Mouse (Mus musculus): Measurements from ENCODE around the gene Slc8a2.

Gene Slc8a2

GRCm38 (mm10) chr7:16129421-16129845 lies at the start of gene Slc8a2:
Slc8a2 (plus strand) TSS chr7:16129826.
- peak; percentile 90 for DNase-seq

GRCm38 (mm10) chr7:16079947-16080346 lies 49.7 kb upstream of the Slc8a2 start:
- DNase-seq = peak; percentile 32

- DNase-seq = no peak
These were observed 49.0 kb upstream of the Slc8a2 start for GRCm38 (mm10) chr7:16080581-16080980.

- DNase-seq = no peak
These were observed 46.3 kb upstream of the Slc8a2 start for GRCm38 (mm10) chr7:16083361-16083760.

- no peak for DNase-seq
These were observed 42.0 kb upstream of the Slc8a2 start for GRCm38 (mm10) chr7:16087587-16087986.

GRCm38 (mm10) chr7:16094592-16094991 lies 35.0 kb upstream of the Slc8a2 start:
- no peak for DNase-seq

GRCm38 (mm10) chr7:16098021-16099017 lies 31.3 kb upstream of the Slc8a2 start, which contains the start of gene Napa:
Napa (plus strand) TSS chr7:16098458.
- peak; percentile 99 for DNase-seq

GRCm38 (mm10) chr7:16099901-16100300 lies 29.7 kb upstream of the Slc8a2 start:
- no peak for DNase-seq

GRCm38 (mm10) chr7:16101081-16101480 lies 28.5 kb upstream of the Slc8a2 start:
- no peak for DNase-seq

- DNase-seq = peak; percentile 61
These were observed 27.7 kb upstream of the Slc8a2 start for GRCm38 (mm10) chr7:16101726-16102475.

GRCm38 (mm10) chr7:16102686-16103226 lies 26.9 kb upstream of the Slc8a2 start:
- no peak for DNase-seq

- DNase-seq = peak; percentile 46
These were observed 25.9 kb upstream of the Slc8a2 start for GRCm38 (mm10) chr7:16103760-16104159.

GRCm38 (mm10) chr7:16104611-16105388 lies 24.8 kb upstream of the Slc8a2 start:
- no peak for DNase-seq

- DNase-seq = no peak
These were observed 20.6 kb upstream of the Slc8a2 start for GRCm38 (mm10) chr7:16108886-16109542.

- DNase-seq = no peak
These were observed 19.5 kb upstream of the Slc8a2 start for GRCm38 (mm10) chr7:16110158-16110557.

- DNase-seq = no peak
These were observed 18.1 kb upstream of the Slc8a2 start for GRCm38 (mm10) chr7:16111284-16112090.

GRCm38 (mm10) chr7:16116418-16116817 lies 13.2 kb upstream of the Slc8a2 start:
- DNase-seq = no peak

GRCm38 (mm10) chr7:16117100-16117499 lies 12.5 kb upstream of the Slc8a2 start:
- no peak for DNase-seq

GRCm38 (mm10) chr7:16119569-16120261 lies 9.9 kb upstream of the Slc8a2 start, which contains the start of gene Kptn:
Kptn (plus strand) TSS chr7:16119895.
- DNase-seq = peak; percentile 94

GRCm38 (mm10) chr7:16120262-16120600 lies 9.4 kb upstream of the Slc8a2 start:
- no peak for DNase-seq
